Mouse (Mus musculus): ENCODE data around the gene 4930518I15Rik.
"Not testable (repeated sequence)": the region's sequence is repeated elsewhere in the genome, so short reads cannot be mapped to it uniquely, and the experiment has no call there.

The 4930518I15Rik gene

DNA sequence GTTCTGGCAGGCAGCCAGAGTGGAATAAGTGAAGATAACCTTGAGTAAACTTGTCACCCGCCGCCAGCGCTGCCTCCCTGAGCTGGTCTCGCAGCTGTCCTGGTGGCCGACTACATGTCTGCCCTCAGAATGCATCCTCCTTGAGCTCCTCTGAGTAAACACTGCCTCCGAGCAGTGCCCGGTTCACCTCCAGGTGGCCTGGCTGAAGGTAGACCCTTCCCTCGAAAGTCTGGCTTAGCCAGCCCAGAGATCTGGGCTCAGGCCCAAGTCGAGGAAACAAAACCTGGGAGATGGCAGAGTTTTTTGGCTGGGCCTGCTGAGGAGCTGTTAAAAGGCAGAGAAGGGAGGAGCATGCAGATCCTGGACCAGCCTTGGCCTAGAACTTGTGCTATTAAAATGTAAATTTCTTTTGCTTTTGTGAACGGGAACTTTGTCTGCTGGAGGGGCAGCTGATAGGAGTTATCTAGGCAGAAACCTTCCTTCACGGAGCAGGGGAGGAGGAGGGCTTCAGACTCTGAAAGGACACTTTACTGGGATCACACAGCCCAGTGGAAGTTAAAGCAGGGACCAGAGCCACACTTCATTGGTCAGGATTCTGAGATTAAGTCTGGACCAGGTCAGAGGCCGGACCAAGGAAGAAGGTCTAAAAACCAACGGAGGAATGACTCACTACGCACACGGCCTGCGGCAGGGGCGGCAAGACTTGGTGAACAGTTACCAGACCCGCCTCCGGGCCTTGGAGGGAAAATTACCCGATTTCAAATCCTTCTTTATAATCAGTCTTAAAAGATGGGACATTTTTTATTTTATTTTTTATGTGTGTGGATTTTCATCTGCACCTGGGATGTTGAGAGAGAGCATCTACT lies 15.7 kb downstream of the 4930518I15Rik start:
- DNase-seq, result no peak

DNA sequence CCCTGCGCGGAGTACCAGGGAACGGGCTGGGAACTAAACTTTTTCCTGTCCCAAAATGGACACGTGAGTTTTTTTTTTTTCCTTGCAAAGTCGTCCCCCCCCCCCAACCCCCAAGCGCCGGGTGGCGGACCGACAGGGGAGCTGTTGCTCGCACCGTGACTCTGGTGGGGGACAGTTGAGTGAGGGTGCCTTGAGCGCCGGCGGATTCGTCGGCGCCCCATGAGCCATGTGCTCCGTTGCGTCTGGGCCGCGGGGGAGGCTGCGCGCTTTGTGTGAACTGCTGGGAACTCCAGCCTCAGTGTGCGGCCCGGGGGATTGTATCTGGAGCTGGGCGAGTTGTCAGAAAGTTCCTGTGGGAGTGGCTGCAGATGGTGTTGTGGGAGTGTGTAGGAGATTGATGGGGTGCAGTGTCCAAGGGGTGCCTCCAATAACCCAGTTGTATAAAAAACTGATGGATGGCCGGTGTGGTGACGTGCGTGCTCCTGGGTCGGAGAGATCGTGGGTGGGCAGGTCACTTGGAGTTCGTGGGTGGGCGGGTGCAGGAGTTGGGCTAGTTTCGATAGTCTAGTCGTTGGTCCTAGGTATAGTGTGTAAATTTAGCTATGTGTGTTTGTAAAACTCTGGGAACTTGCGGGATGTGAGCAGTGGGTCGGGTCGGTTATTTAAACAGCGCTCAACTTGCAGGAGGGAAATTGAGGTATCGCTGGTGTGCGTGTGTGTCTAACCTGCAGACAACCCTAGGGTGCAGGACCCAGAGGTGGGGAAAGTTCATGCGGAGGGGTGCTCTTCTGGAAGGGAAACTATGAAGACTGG lies 16.5 kb downstream of the 4930518I15Rik start:
- no peak for DNase-seq

DNA sequence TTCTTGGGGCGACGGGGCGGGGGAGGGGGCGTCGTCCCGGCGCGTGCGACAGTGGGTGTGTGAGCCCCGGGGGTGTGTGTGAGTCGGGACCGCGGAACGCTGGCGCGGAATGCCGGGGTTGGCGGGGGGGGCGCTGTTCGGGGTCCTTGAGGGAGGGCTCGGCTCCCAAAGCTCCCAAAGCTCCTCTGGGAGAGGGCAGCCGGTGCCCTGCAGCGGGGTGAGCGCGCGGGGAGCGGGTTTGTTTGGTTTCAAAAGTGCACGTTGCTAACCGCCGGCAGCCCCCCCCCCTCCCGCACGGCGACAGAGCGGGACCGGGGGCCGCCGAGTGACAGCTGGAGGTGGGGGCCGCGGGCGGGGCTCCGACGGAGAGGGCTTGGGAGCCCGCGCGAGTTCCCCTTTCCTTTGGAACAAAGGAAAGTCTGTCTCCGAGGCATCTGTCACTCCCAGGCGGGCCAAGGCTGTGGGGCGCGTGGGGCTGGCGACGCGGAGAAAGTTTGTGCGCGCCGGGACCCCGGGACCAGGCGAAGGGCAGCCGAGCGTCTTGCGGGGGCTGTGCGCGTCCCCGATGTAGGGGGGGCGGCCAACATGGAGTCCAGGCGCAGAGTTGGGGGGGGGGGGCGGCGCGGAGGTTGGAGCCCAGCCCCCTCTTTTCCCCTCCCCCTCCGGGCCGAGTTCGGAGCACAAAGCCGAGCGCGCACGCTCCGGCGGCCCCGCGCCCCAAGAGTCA lies 17.3 kb downstream of the 4930518I15Rik start:
- no peak for DNase-seq

DNA sequence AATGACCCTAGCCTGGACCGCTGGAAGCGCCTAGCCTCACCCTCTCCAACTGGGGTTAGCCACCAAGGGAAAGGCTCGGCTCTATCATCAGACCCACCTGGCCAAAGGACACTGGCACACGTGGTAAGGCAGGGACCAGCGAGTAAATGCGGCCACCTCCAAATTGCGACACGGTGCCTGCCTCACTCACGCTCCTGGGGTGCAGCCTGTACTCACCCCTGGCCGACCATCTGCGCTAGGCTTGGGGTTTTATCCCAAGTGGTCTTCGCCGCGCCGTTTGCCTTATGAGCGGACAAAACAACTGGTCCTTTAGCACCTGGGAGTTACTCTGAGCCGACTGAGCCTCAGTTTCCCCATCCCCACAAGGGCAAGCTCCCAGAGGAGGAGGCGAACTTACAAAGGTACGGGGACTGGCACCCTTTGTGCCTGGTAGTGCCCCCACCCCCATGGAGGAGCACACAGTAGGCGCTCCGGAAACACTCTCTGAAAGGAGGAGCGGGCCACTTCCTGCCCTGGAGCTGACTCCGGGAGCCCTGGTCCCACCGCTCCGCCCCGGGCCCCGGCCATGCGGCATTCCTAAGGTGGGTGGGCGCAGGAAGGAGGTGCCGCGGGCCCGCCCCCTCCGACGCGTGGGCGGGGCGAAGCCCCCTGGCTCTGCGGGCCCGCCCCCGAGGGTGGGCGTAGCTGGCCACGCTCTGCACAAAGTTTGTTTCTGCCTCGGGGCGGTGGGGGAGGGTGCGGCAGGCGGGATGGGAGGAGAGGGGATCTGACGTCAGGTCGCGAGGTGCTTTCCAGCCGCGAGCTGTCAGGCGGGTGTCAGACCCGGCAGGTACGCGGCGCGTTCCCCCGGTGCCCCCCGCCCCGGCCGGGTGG lies 18.2 kb downstream of the 4930518I15Rik start, which contains the start of gene Tgif2:
TSS of gene Tgif2 (plus strand) at position 689 of the 873 bp plus-strand sequence.
- no peak for DNase-seq

DNA sequence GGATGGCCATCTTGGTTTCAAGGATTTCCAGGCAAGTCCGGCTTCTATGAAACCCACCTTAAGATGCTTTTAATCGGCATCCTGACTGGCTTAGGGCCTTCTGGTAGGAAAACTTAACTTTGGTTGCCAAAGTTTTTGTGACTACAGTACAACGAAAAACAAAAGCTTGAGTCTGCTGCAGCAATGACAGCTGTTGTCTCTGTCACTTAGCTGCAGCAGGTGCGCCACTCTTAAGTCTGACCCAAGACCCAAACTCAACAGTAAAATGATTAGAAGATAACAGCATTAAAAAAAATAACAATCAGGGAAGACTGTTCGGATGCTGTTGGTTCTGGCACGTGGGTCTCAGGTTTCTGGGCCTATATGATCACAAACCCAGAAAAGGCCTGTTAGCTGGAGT lies 18.9 kb downstream of the 4930518I15Rik start:
- DNase-seq, result no peak

DNA sequence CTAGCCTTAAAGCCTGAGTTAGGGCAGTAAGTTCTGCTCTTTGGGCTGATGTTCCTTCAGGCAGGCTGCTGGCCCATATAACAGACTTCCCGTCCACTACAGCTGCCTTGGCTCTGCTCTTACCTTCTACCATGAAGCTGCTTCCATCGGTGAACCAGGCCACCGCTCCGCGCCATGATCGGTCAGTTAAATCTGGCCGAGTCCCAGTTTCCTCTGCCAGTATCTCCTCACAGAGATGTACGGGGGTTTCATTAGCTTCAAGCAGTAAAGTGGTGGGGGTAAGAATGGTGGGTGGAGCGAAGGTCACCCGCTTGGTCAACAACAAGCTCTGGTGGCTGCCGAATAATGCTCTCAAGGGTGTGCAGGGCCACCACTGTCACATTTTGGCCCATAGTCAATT lies 23.4 kb downstream of the 4930518I15Rik start:
- DNase-seq, result no peak

DNA sequence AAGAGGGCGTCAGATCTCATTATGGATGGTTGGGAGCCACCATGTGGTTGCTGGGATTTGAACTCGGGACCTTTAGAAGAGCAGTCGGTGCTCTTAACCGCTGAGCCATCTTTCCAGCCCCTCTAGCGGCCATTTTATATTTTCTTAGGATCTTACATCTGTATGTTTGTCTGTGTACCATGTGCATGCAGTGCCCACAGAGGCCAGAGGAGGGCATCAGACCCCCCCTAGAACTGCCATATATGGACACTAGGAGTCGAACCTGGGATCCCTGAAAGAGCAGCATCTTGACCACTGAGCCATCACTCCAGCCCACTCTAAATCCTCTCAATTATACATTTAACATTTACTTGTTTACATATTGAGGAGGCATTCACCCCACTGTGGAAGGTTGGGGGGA lies 32.6 kb downstream of the 4930518I15Rik start:
- DNase-seq, result not testable (repeated sequence)

DNA sequence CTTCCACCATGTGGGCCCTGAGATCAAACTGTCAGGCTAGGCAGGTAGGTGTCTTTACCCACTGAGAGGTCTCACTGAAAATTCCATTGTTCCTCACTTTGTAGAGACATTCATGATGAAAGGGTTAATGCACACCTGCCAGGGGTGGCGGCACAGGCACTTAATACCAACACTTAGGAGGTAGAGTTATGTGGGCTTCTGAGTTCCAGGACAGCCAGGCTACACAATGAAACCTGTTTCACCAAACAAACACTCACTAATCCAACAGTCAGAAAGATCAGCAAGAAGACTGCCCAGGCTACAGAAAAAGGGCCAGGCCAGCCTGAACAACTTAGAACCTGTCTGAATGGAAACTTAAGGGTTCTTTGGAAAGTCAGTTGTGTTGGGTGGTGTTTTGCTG lies 41.6 kb downstream of the 4930518I15Rik start:
- no peak for DNase-seq

DNA sequence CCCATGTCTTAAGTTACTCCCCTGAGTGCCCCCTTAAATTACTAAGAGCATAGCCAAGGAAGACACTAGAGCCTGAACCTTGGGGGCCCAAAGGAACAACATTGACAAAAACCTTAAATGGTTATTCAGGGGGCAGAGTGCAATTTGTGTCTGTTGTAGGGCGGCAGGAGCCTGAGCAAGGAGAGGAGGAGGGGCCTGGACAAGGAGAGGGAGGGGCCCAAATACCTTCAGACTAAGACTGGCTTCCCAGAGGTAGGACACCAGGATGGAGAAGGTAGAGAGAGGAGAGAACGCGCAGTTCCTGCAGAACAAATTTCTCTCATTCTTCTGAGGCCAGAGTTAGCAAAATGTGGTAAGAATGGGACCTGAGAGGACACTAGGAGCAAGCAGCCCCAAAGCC lies 42.3 kb downstream of the 4930518I15Rik start:
- no peak for DNase-seq

DNA sequence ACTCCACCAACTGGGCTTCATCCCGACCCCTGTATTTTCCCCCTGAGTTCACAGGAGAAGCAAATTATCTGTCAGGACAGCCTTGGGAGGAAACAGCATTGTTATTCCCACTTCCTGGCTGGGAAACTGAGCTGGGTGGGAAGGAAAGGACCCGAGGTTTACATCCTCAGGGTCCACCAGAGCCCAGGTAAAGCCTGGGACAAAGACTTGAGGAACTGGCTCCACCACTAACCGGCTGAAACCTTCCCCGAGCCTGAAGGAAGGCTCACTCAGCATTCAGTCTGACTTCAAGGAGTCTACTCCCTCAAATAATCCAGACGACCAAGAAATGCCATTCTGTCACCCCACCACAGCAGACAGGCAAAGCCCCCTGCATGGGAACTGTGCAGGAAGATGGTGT lies 42.9 kb downstream of the 4930518I15Rik start:
- no peak for DNase-seq

DNA sequence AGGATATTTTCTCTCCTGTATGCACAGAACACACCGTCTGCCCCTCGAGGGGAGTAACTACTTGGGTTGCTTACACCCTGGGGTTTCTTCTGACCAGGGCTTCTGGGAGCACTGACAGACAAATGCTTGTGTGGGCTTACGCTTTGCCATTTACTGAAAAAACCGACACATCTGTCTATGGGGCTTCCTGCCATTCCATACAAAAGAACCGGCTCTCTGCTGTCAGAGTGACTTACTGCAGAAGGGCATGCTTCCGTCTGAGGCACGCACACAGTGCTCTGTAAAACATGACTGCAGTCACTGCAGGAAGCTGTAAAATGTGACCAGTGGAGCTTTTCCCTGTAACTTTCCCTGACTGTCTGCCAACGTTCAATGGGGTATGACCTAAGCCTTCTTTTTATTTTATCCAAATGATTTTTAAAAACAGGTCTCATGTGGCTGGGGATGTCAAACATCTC lies 43.4 kb downstream of the 4930518I15Rik start:
- DNase-seq, result no peak

DNA sequence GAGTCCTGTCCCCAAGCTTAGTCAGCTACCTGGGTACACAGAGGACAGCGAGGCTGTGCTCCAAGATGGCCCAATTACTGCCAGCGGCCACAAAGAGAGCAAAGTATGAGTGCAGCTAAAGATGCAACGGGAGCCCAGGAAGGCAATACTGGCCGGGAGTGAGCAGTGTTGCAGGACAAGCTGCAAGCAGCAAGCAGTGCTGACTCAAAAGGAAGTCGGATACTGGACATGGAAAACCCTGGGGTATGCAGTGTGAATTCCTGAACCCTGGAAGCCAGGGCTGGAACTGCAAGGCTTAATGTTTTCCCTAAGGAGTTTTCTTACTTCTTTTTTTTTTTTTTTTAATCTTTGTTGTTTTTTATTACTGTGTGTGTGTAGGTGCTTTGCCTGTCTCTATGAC lies 46.2 kb downstream of the 4930518I15Rik start:
- no peak for DNase-seq

DNA sequence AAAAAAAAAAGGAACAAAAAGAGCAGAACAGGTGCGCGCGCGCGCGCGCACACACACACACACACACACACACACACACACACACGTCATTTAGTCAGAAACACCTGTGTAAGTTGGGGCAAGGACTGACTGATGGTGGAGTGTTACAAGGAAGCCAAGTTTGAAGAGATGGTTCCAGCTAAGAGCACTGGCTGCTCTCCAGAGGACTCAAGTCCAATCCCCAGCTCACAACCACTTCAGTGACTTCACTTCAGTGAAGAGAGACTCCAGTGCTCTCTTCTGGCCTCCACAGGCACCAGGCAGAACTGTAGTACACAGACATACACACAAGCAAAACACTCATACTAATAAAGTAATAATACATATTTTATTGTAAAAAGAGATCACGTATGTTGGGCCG lies 47.0 kb downstream of the 4930518I15Rik start:
- DNase-seq, result no peak

DNA sequence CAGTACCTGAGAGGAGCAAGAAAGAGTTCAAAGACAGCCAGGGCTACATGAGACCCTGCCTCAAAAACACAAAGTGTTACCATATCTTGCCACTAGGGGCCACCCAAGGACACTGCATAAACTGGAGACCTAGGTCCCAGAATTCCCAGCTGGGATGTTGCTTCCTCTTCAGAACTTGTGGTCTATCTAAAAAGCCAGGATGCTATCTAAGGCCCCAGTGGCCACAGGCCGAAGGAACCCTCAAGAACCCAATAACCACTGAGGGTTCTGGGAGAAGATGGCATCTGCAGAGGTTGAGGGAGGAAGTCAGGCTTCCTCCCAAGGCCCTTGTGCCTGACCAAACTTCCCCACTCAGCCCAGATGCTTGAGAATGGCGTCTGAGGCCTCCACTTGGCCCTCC lies 48.2 kb downstream of the 4930518I15Rik start:
- peak; percentile 31 for DNase-seq

DNA sequence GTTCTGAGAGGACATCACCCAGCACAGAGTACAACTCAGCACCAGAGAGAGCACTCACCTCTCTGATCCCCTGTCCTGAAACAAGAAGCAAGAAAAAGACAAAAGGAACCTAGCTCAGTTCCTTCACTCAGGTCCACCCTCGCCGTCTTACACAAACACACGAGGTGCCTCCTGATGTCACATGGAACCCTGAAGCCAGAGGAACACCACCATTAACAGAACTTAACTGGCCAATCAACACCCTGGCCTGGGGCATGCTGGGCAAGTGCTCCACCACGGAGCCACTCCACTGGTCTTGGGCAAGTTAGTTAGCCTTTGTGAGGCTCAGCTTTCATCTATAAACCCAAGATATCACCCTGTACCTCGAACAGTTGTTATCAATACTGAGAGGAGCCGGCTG lies 50.9 kb downstream of the 4930518I15Rik start:
- DNase-seq, result no peak
